Mouse (Mus musculus): ENCODE measurements around the gene Myl4. TPM values are rescaled to one million over a fixed set of nuclear protein-coding genes. Genes with fewer than 3 reads are reported as not detected.

Myl4 gene
- polyA plus RNA-seq, 1 experiment from 2014 or later, result 3.6 TPM

DNA sequence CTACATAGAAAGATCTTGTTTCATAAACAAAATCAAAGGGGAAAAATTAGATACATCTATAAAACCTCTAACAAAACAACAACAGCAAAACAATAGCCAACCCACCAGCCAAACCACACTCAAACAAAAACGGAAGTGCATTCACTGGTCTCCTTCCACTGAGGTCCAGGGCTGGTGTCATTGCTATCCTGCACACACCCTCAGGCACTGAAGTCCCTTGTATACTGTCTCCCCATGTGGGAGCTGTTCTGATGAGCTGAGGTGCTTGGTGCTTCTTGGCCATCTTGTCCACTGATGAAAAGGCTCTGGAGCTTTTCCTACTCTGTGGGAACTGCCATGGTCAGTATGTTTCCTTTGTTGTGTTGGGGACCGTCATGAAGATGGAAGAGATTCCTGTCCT is 38.0 kb downstream of the Myl4 start:
- H3K36me3 ChIP-seq (ENCODE audit: control insufficient read depth, insufficient read depth, low read length), result no peaks in the 10 kb centered on the region
- H3K4me1 ChIP-seq (ENCODE audit: control insufficient read depth, insufficient read depth, low read length), result no peaks in the 10 kb centered on the region
- H3K27me3 ChIP-seq (ENCODE audit: control insufficient read depth, insufficient read depth, low read depth, low read length), result no peaks in the 10 kb centered on the region
- H3K9me3 ChIP-seq (replicated peaks; ENCODE audit: control insufficient read depth, low read length, poor library complexity, severe bottlenecking), result no peaks in the 10 kb centered on the region; the same call in 1 of the 2 replicates
- H3K27ac ChIP-seq (ENCODE audit: low read length), result no peak overlapping the region
- H3K4me2 ChIP-seq (ENCODE audit: low read length), result no peak overlapping the region
- ATAC-seq, result no peak
- WGBS, result 91% methylated on average over 2 of the region's 2 CpGs
- no peak overlapping the region for H3K9ac ChIP-seq (ENCODE audit: low read depth, low read length)
- no peak overlapping the region for H3K4me3 ChIP-seq (ENCODE audit: low read depth, low read length)

GRCm38 (mm10) chr11:104589570-104589969 is 39.1 kb downstream of the Myl4 start:
- H3K9ac ChIP-seq (ENCODE audit: low read depth, low read length), result no peak overlapping the region
- H3K4me2 ChIP-seq (ENCODE audit: low read length), result no peak overlapping the region
- H3K27me3 ChIP-seq (ENCODE audit: control insufficient read depth, insufficient read depth, low read depth, low read length), result no peaks in the 10 kb centered on the region
- H3K9me3 ChIP-seq (replicated peaks; ENCODE audit: control insufficient read depth, low read length, poor library complexity, severe bottlenecking), result no peaks in the 10 kb centered on the region; the same call in 1 of the 2 replicates
- no peak for ATAC-seq
- no peak overlapping the region for H3K4me3 ChIP-seq (ENCODE audit: low read depth, low read length)
- no peak overlapping the region for H3K27ac ChIP-seq (ENCODE audit: low read length)
- no peaks in the 10 kb centered on the region for H3K36me3 ChIP-seq (ENCODE audit: control insufficient read depth, insufficient read depth, low read length)
- no peaks in the 10 kb centered on the region for H3K4me1 ChIP-seq (ENCODE audit: control insufficient read depth, insufficient read depth, low read length)
- 70% methylated on average over 1 of the region's 1 CpGs for WGBS

- Histone ChIP-seq H3K4me1 (ENCODE audit: control insufficient read depth, insufficient read depth, low read length) (no peaks in the 10 kb centered on the region), H3K27ac (ENCODE audit: low read length) (no peak overlapping the region), H3K36me3 (ENCODE audit: control insufficient read depth, insufficient read depth, low read length) (no peaks in the 10 kb centered on the region), H3K4me3 (ENCODE audit: low read depth, low read length) (no peak overlapping the region), H3K4me2 (ENCODE audit: low read length) (no peak overlapping the region), H3K9me3 (replicated peaks; ENCODE audit: control insufficient read depth, low read length, poor library complexity, severe bottlenecking) (no peaks in the 10 kb centered on the region; the same call in 1 of the 2 replicates), H3K9ac (ENCODE audit: low read depth, low read length) (no peak overlapping the region), H3K27me3 (ENCODE audit: control insufficient read depth, insufficient read depth, low read depth, low read length) (no peaks in the 10 kb centered on the region)
- ATAC-seq, result no peak
- 4% methylated on average over 8 of the region's 8 CpGs for WGBS
Measured at GRCm38 (mm10) chr11:104590148-104590547, 39.7 kb downstream of the Myl4 start.

DNA sequence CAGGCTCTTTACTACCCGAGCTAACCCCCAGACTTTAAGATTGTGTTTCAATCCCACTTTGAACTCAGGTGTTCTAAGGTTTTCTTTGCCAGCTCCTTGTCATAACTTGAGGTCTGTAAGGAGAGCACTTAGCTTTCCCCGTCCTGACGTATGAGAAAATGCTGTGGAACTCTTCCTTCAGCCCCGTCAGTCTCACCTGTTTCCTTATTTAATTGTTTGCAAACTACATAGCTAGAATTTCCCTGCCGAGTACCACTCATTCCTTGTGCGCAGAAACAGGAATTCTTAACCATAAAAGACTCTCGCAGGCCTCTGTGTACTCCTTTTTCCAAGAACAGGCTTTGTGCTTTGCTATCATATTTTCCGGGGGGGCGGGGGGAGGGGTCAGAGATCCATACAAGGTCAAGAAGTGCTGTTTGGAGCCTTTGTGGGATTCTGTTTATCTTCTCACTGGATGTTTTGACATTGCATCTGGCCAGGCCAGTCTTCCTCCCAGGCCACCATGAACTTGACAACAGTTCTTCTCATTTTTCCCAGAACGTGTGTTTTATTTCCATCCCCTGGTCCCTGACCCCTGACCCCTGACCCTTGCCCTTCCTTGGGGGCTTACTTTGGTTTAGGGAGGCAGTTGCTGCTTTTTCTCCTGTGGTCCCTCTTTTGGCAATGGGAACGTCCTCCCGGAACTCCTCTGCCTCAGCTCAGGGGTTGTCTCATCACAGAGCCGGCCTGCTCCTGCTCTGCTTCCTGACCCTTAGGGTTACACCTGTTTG is 41.8 kb downstream of the Myl4 start:
- no peak for ATAC-seq
- H3K4me3 ChIP-seq (ENCODE audit: low read depth, low read length), result no peak overlapping the region
- WGBS, result 76% methylated on average over 13 of the region's 13 CpGs

DNA sequence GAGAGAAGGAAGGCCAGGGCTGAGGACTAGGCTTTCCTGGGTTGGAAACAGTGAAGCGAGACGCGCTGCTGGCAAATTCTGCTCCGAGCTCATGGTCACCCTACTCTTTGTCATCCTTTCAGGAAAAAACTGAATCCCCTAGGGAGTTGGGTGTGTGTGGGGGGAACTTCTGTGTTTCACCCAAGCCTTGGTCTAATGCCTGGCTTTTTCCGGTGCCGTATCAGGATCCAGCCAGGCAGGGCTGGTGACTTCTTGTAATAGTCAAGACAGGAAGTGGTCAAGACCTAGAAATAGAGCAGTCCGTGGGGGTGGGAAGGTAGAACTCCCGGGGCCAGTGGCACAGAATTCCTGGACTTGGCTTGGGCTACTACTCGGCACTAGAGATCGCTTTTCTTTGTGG is 45.9 kb downstream of the Myl4 start:
- H3K36me3 ChIP-seq (ENCODE audit: control insufficient read depth, insufficient read depth, low read length), result no peaks in the 10 kb centered on the region
- H3K9ac ChIP-seq (ENCODE audit: low read depth, low read length), result no peak overlapping the region
- H3K9me3 ChIP-seq (replicated peaks; ENCODE audit: control insufficient read depth, low read length, poor library complexity, severe bottlenecking), result no peaks in the 10 kb centered on the region
- no peaks in the 10 kb centered on the region for H3K4me1 ChIP-seq (ENCODE audit: control insufficient read depth, insufficient read depth, low read length)
- H3K4me2 ChIP-seq (ENCODE audit: low read length), result no peak overlapping the region
- H3K27me3 ChIP-seq (ENCODE audit: control insufficient read depth, insufficient read depth, low read depth, low read length), result no peaks in the 10 kb centered on the region
- H3K4me3 ChIP-seq (ENCODE audit: low read depth, low read length), result no peak overlapping the region
- 87% methylated on average over 10 of the region's 10 CpGs for WGBS
- no peak overlapping the region for H3K27ac ChIP-seq (ENCODE audit: low read length)
- ATAC-seq, result no peak

More for the DNA sequence above, 41.8 kb downstream of the Myl4 start:
- no peak overlapping the region for H3K27ac ChIP-seq (ENCODE audit: low read length)
- no peaks in the 10 kb centered on the region for H3K36me3 ChIP-seq (ENCODE audit: control insufficient read depth, insufficient read depth, low read length)
- no peaks in the 10 kb centered on the region for H3K4me1 ChIP-seq (ENCODE audit: control insufficient read depth, insufficient read depth, low read length)
- no peak overlapping the region for H3K9ac ChIP-seq (ENCODE audit: low read depth, low read length)
- H3K4me2 ChIP-seq (ENCODE audit: low read length), result no peak overlapping the region
- H3K27me3 ChIP-seq (ENCODE audit: control insufficient read depth, insufficient read depth, low read depth, low read length), result no peaks in the 10 kb centered on the region
- H3K9me3 ChIP-seq (replicated peaks; ENCODE audit: control insufficient read depth, low read length, poor library complexity, severe bottlenecking), result no peaks in the 10 kb centered on the region; the same call in 1 of the 2 replicates

- Histone ChIP-seq H3K27me3 (ENCODE audit: control insufficient read depth, insufficient read depth, low read depth, low read length) (no peaks in the 10 kb centered on the region), H3K36me3 (ENCODE audit: control insufficient read depth, insufficient read depth, low read length) (no peaks in the 10 kb centered on the region), H3K4me1 (ENCODE audit: control insufficient read depth, insufficient read depth, low read length) (no peaks in the 10 kb centered on the region), H3K9me3 (replicated peaks; ENCODE audit: control insufficient read depth, low read length, poor library complexity, severe bottlenecking) (no peaks in the 10 kb centered on the region), H3K4me2 (ENCODE audit: low read length) (no peak overlapping the region), H3K4me3 (ENCODE audit: low read depth, low read length) (no peak overlapping the region), H3K27ac (ENCODE audit: low read length) (no peak overlapping the region), H3K9ac (ENCODE audit: low read depth, low read length) (no peak overlapping the region)
- 88% methylated on average over 13 of the region's 13 CpGs for WGBS
- no peak for ATAC-seq
Measured at GRCm38 (mm10) chr11:104599265-104599945, 48.9 kb downstream of the Myl4 start.

GRCm38 (mm10) chr11:104600675-104601074 is 50.2 kb downstream of the Myl4 start:
- WGBS, result 52% methylated on average over 4 of the region's 4 CpGs
- Histone ChIP-seq H3K27me3 (ENCODE audit: control insufficient read depth, insufficient read depth, low read depth, low read length) (no peaks in the 10 kb centered on the region), H3K27ac (ENCODE audit: low read length) (no peak overlapping the region), H3K9me3 (replicated peaks; ENCODE audit: control insufficient read depth, low read length, poor library complexity, severe bottlenecking) (no peaks in the 10 kb centered on the region), H3K9ac (ENCODE audit: low read depth, low read length) (no peak overlapping the region), H3K36me3 (ENCODE audit: control insufficient read depth, insufficient read depth, low read length) (no peaks in the 10 kb centered on the region), H3K4me3 (ENCODE audit: low read depth, low read length) (no peak overlapping the region), H3K4me1 (ENCODE audit: control insufficient read depth, insufficient read depth, low read length) (no peaks in the 10 kb centered on the region), H3K4me2 (ENCODE audit: low read length) (no peak overlapping the region)
- no peak for ATAC-seq

DNA sequence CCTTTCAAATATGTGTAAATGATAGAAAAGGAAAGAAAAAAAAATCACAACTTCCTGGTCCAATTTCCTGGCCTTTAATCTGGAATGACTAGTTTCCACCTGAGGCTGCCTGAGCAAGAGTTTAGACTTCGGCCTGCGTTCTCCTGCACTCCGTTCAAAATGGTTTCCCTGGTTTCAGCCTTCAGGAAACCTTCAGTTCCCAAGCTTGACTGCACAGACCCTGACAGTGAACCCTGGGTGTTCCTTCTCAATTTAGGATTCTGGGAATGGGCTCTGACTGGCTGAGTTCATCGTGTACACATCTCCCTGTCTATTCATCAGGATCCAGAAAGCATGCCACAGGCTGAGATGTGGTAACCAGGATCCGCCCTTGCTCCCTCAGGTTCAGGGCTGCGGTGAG is 53.7 kb downstream of the Myl4 start:
- H3K36me3 ChIP-seq (ENCODE audit: control insufficient read depth, insufficient read depth, low read length), result no peaks in the 10 kb centered on the region
- H3K4me2 ChIP-seq (ENCODE audit: low read length), result no peak overlapping the region
- no peak overlapping the region for H3K27ac ChIP-seq (ENCODE audit: low read length)
- H3K9ac ChIP-seq (ENCODE audit: low read depth, low read length), result no peak overlapping the region
- ATAC-seq, result no peak
- no peaks in the 10 kb centered on the region for H3K9me3 ChIP-seq (replicated peaks; ENCODE audit: control insufficient read depth, low read length, poor library complexity, severe bottlenecking)
- H3K4me1 ChIP-seq (ENCODE audit: control insufficient read depth, insufficient read depth, low read length), result peaks cover 6% of the 10 kb centered on the region
- WGBS, result 39% methylated on average over 6 of the region's 6 CpGs
- H3K27me3 ChIP-seq (ENCODE audit: control insufficient read depth, insufficient read depth, low read depth, low read length), result peaks cover 7% of the 10 kb centered on the region; the same call in 1 of the 2 replicates
- H3K4me3 ChIP-seq (ENCODE audit: low read depth, low read length), result no peak overlapping the region
